Mouse (Mus musculus): ENCODE measurements around the gene Gbp3. TPM values are rescaled to one million over a fixed set of nuclear protein-coding genes. Genes with fewer than 3 reads are reported as not detected.
"Not testable (repeated sequence)": the region's sequence is repeated elsewhere in the genome, so short reads cannot be mapped to it uniquely, and the experiment has no call there.

Gene Gbp3
- polyA plus RNA-seq (2015; fragmentation: Nextera tagmentation; extraction: Ambion mirVana): 2.7 and 2.9 TPM in 2 replicates

GRCm38 (mm10) chr3:142559632-142560228 is at the start of gene Gbp3:
Gene Gbp3, plus strand, starts transcription at chr3:142560026.
- 16% methylated on average over 3 of the region's 3 CpGs for WGBS

GRCm38 (mm10) chr3:142528116-142528515 is 31.7 kb upstream of the Gbp3 start:
- no peak overlapping the region for H3K9ac ChIP-seq (ENCODE audit: low read length)
- ATAC-seq (ENCODE audit: low read depth): no peak
- H3K36me3 ChIP-seq (ENCODE audit: control insufficient read depth, insufficient read depth, low read length): no peaks in the 10 kb centered on the region
- no peak overlapping the region for H3K4me2 ChIP-seq (ENCODE audit: low read depth, low read length)
- H3K4me3 ChIP-seq (ENCODE audit: low read length): no peak overlapping the region
- no peaks in the 10 kb centered on the region for H3K9me3 ChIP-seq (ENCODE audit: control insufficient read depth, low read length)
- 78% methylated on average over 3 of the region's 3 CpGs for WGBS
- H3K27ac ChIP-seq (ENCODE audit: low read length): no peak overlapping the region
- H3K27me3 ChIP-seq (ENCODE audit: control insufficient read depth, insufficient read depth, low read depth, low read length): no peaks in the 10 kb centered on the region
- H3K4me1 ChIP-seq (replicated peaks; ENCODE audit: control insufficient read depth, insufficient read depth, low read length): 0 out of 2 replicates have a peak, but pooled peaks cover 4% of the 10 kb centered on the region

More at GRCm38 (mm10) chr3:142559632-142560228, at the start of gene Gbp3:
- Histone ChIP-seq H3K9me3 (ENCODE audit: control insufficient read depth, low read length) (no peaks in the 10 kb centered on the region), H3K4me3 (ENCODE audit: low read length) (peak within 1 kb of the TSS; percentile 49), H3K27ac (ENCODE audit: low read length) (peak within 1 kb of the TSS; percentile 49), H3K36me3 (ENCODE audit: control insufficient read depth, insufficient read depth, low read length) (no peaks in the 10 kb centered on the region), H3K4me2 (ENCODE audit: low read depth, low read length) (peak within 1 kb of the TSS; percentile 56), H3K4me1 (replicated peaks; ENCODE audit: control insufficient read depth, insufficient read depth, low read length) (peaks cover 7% of the 10 kb centered on the region; the same call in 1 of the 2 replicates), H3K27me3 (ENCODE audit: control insufficient read depth, insufficient read depth, low read depth, low read length) (no peaks in the 10 kb centered on the region), H3K9ac (ENCODE audit: low read length) (peak within 1 kb of the TSS; percentile 45; the same call in 1 of the 2 replicates)
- ATAC-seq (ENCODE audit: low read depth): peak; percentile 57

- Histone ChIP-seq H3K4me3 (ENCODE audit: low read length) (peak overlapping the region; percentile 65), H3K4me2 (ENCODE audit: low read depth, low read length) (peak overlapping the region; percentile 84), H3K27me3 (ENCODE audit: control insufficient read depth, insufficient read depth, low read depth, low read length) (no peaks in the 10 kb centered on the region), H3K9me3 (ENCODE audit: control insufficient read depth, low read length) (no peaks in the 10 kb centered on the region), H3K36me3 (ENCODE audit: control insufficient read depth, insufficient read depth, low read length) (no peaks in the 10 kb centered on the region), H3K9ac (ENCODE audit: low read length) (peak overlapping the region; percentile 66), H3K4me1 (replicated peaks; ENCODE audit: control insufficient read depth, insufficient read depth, low read length) (0 out of 2 replicates have a peak, but pooled peaks cover 4% of the 10 kb centered on the region), H3K27ac (ENCODE audit: low read length) (no peak overlapping the region)
- ATAC-seq (ENCODE audit: low read depth): peak; percentile 37
- WGBS: 8% methylated on average over 2 of the region's 2 CpGs
Observed at GRCm38 (mm10) chr3:142529597-142529996, 30.2 kb upstream of the Gbp3 start.

- under 1% methylated on average over 30 of the region's 30 CpGs for WGBS
- Histone ChIP-seq H3K27me3 (ENCODE audit: control insufficient read depth, insufficient read depth, low read depth, low read length) (no peaks in the 10 kb centered on the region), H3K4me1 (replicated peaks; ENCODE audit: control insufficient read depth, insufficient read depth, low read length) (0 out of 2 replicates have a peak, but pooled peaks cover 4% of the 10 kb centered on the region), H3K36me3 (ENCODE audit: control insufficient read depth, insufficient read depth, low read length) (no peaks in the 10 kb centered on the region), H3K27ac (ENCODE audit: low read length) (no peak within 1 kb of the TSS), H3K4me3 (ENCODE audit: low read length) (peak within 1 kb of the TSS; percentile 65), H3K9me3 (ENCODE audit: control insufficient read depth, low read length) (no peaks in the 10 kb centered on the region), H3K9ac (ENCODE audit: low read length) (peak within 1 kb of the TSS; percentile 66), H3K4me2 (ENCODE audit: low read depth, low read length) (peak within 1 kb of the TSS; percentile 84)
- ATAC-seq (ENCODE audit: low read depth): peak; percentile 87
Observed at GRCm38 (mm10) chr3:142530087-142530953, 29.5 kb upstream of the Gbp3 start, which contains the start of gene Gbp7. Gene Gbp7, plus strand, starts transcription at chr3:142530342.

- Histone ChIP-seq H3K4me1 (replicated peaks; ENCODE audit: control insufficient read depth, insufficient read depth, low read length) (0 out of 2 replicates have a peak, but pooled peaks cover 4% of the 10 kb centered on the region), H3K4me3 (ENCODE audit: low read length) (no peak overlapping the region), H3K36me3 (ENCODE audit: control insufficient read depth, insufficient read depth, low read length) (no peaks in the 10 kb centered on the region), H3K9ac (ENCODE audit: low read length) (no peak overlapping the region), H3K9me3 (ENCODE audit: control insufficient read depth, low read length) (no peaks in the 10 kb centered on the region), H3K27ac (ENCODE audit: low read length) (no peak overlapping the region), H3K27me3 (ENCODE audit: control insufficient read depth, insufficient read depth, low read depth, low read length) (no peaks in the 10 kb centered on the region), H3K4me2 (ENCODE audit: low read depth, low read length) (no peak overlapping the region)
- WGBS: 86% methylated on average over 3 of the region's 3 CpGs
- ATAC-seq (ENCODE audit: low read depth): no peak
Observed at GRCm38 (mm10) chr3:142531595-142531994, 28.2 kb upstream of the Gbp3 start.

GRCm38 (mm10) chr3:142533185-142533584 is 26.6 kb upstream of the Gbp3 start:
- Histone ChIP-seq H3K27ac (ENCODE audit: low read length) (no peak overlapping the region), H3K27me3 (ENCODE audit: control insufficient read depth, insufficient read depth, low read depth, low read length) (no peaks in the 10 kb centered on the region), H3K4me2 (ENCODE audit: low read depth, low read length) (no peak overlapping the region), H3K9ac (ENCODE audit: low read length) (no peak overlapping the region), H3K36me3 (ENCODE audit: control insufficient read depth, insufficient read depth, low read length) (no peaks in the 10 kb centered on the region), H3K4me3 (ENCODE audit: low read length) (no peak overlapping the region), H3K4me1 (replicated peaks; ENCODE audit: control insufficient read depth, insufficient read depth, low read length) (0 out of 2 replicates have a peak, but pooled peaks cover 4% of the 10 kb centered on the region), H3K9me3 (ENCODE audit: control insufficient read depth, low read length) (no peaks in the 10 kb centered on the region)
- no peak for ATAC-seq (ENCODE audit: low read depth)
- WGBS: 74% methylated on average over 3 of the region's 3 CpGs

- WGBS: 50% methylated on average over 1 of the region's 1 CpGs
- H3K4me3 ChIP-seq (ENCODE audit: low read length): no peak overlapping the region
- no peak for ATAC-seq (ENCODE audit: low read depth)
- H3K27ac ChIP-seq (ENCODE audit: low read length): no peak overlapping the region
- H3K4me2 ChIP-seq (ENCODE audit: low read depth, low read length): no peak overlapping the region
- no peaks in the 10 kb centered on the region for H3K27me3 ChIP-seq (ENCODE audit: control insufficient read depth, insufficient read depth, low read depth, low read length)
- no peaks in the 10 kb centered on the region for H3K9me3 ChIP-seq (ENCODE audit: control insufficient read depth, low read length)
- no peaks in the 10 kb centered on the region for H3K36me3 ChIP-seq (ENCODE audit: control insufficient read depth, insufficient read depth, low read length)
- no peaks in the 10 kb centered on the region for H3K4me1 ChIP-seq (replicated peaks; ENCODE audit: control insufficient read depth, insufficient read depth, low read length)
- no peak overlapping the region for H3K9ac ChIP-seq (ENCODE audit: low read length)
Observed at GRCm38 (mm10) chr3:142535667-142536066, 24.2 kb upstream of the Gbp3 start.

- ATAC-seq (ENCODE audit: low read depth): no peak
- no peak overlapping the region for H3K27ac ChIP-seq (ENCODE audit: low read length)
Observed at GRCm38 (mm10) chr3:142541391-142541790, 18.4 kb upstream of the Gbp3 start.

GRCm38 (mm10) chr3:142542776-142543175 is 17.1 kb upstream of the Gbp3 start:
- not testable (repeated sequence) for H3K27ac ChIP-seq (ENCODE audit: low read length); H3K4me2 ChIP-seq (ENCODE audit: low read depth, low read length); ATAC-seq (ENCODE audit: low read depth); H3K9me3 ChIP-seq (ENCODE audit: control insufficient read depth, low read length); H3K9ac ChIP-seq (ENCODE audit: low read length); H3K36me3 ChIP-seq (ENCODE audit: control insufficient read depth, insufficient read depth, low read length); H3K27me3 ChIP-seq (ENCODE audit: control insufficient read depth, insufficient read depth, low read depth, low read length); H3K4me3 ChIP-seq (ENCODE audit: low read length); H3K4me1 ChIP-seq (replicated peaks; ENCODE audit: control insufficient read depth, insufficient read depth, low read length)
- 81% methylated on average over 12 of the region's 12 CpGs for WGBS

More at GRCm38 (mm10) chr3:142541391-142541790, 18.4 kb upstream of the Gbp3 start:
- Histone ChIP-seq H3K9ac (ENCODE audit: low read length) (no peak overlapping the region), H3K4me2 (ENCODE audit: low read depth, low read length) (no peak overlapping the region), H3K4me3 (ENCODE audit: low read length) (no peak overlapping the region), H3K4me1 (replicated peaks; ENCODE audit: control insufficient read depth, insufficient read depth, low read length) (no peaks in the 10 kb centered on the region), H3K27me3 (ENCODE audit: control insufficient read depth, insufficient read depth, low read depth, low read length) (no peaks in the 10 kb centered on the region), H3K9me3 (ENCODE audit: control insufficient read depth, low read length) (no peaks in the 10 kb centered on the region), H3K36me3 (ENCODE audit: control insufficient read depth, insufficient read depth, low read length) (no peaks in the 10 kb centered on the region)
- 72% methylated on average over 6 of the region's 6 CpGs for WGBS
